Mouse (Mus musculus): Measurements from ENCODE around the gene Gm37240.
A peak's percentile ranks its signal among the peaks of the same experiment; 100 is the strongest.
"Not testable (repeated sequence)": the region's sequence is repeated elsewhere in the genome, so short reads cannot be mapped to it uniquely, and the experiment has no call there.

Gm37240 gene

GRCm38 (mm10) chr3:84680062-84680461, 1207.3 kb downstream of the Gm37240 start:
- DNase-seq (ENCODE audit: low spot score in 2 of 2): peak; percentile 61 to 66

- no peak for DNase-seq (ENCODE audit: low spot score in 2 of 2)
Observed at GRCm38 (mm10) chr3:84679542-84679941, 1207.8 kb downstream of the Gm37240 start.

- peak; percentile 55 to 59 for DNase-seq (ENCODE audit: low spot score in 2 of 2)
Observed at GRCm38 (mm10) chr3:84678891-84679290, 1208.4 kb downstream of the Gm37240 start.

GRCm38 (mm10) chr3:84675710-84676109, 1211.6 kb downstream of the Gm37240 start:
- no peak for DNase-seq (ENCODE audit: low spot score in 2 of 2)

- DNase-seq (ENCODE audit: low spot score in 2 of 2): peak; percentile 85
Observed at GRCm38 (mm10) chr3:84673552-84673951, 1213.8 kb downstream of the Gm37240 start.

GRCm38 (mm10) chr3:84672136-84672535, 1215.2 kb downstream of the Gm37240 start:
- DNase-seq (ENCODE audit: low spot score in 2 of 2): peak; percentile 61 to 69

- peak in 1 of 2 experiments; percentile 41 for DNase-seq (ENCODE audit: low spot score in 2 of 2)
Observed at GRCm38 (mm10) chr3:84668957-84669356, 1218.4 kb downstream of the Gm37240 start.

- no peak for DNase-seq (ENCODE audit: low spot score in 2 of 2)
Observed at GRCm38 (mm10) chr3:84665255-84666073, 1221.9 kb downstream of the Gm37240 start.

- DNase-seq (ENCODE audit: low spot score in 2 of 2): no peak
Observed at GRCm38 (mm10) chr3:84664686-84665085, 1222.6 kb downstream of the Gm37240 start.

- no peak for DNase-seq (ENCODE audit: low spot score in 2 of 2)
Observed at GRCm38 (mm10) chr3:84663858-84664257, 1223.5 kb downstream of the Gm37240 start.

- DNase-seq (ENCODE audit: low spot score in 2 of 2): no peak
Observed at GRCm38 (mm10) chr3:84663079-84663478, 1224.2 kb downstream of the Gm37240 start.

- DNase-seq (ENCODE audit: low spot score in 2 of 2): no peak
Observed at GRCm38 (mm10) chr3:84660380-84660779, 1226.9 kb downstream of the Gm37240 start.

- DNase-seq (ENCODE audit: low spot score in 2 of 2): no peak
Observed at GRCm38 (mm10) chr3:84658872-84659271, 1228.4 kb downstream of the Gm37240 start.

- DNase-seq (ENCODE audit: low spot score in 2 of 2): peak in 1 of 2 experiments; percentile 38
Observed at GRCm38 (mm10) chr3:84658017-84658416, 1229.3 kb downstream of the Gm37240 start.

- peak in 1 of 2 experiments; percentile 32 for DNase-seq (ENCODE audit: low spot score in 2 of 2)
Observed at GRCm38 (mm10) chr3:84657240-84657639, 1230.1 kb downstream of the Gm37240 start.

GRCm38 (mm10) chr3:84655785-84656150, 1231.5 kb downstream of the Gm37240 start:
- DNase-seq (ENCODE audit: low spot score in 2 of 2): not testable (repeated sequence)

GRCm38 (mm10) chr3:84654900-84655784, 1232.2 kb downstream of the Gm37240 start:
- DNase-seq (ENCODE audit: low spot score in 2 of 2): no peak

- DNase-seq (ENCODE audit: low spot score in 2 of 2): peak; percentile 71
Observed at GRCm38 (mm10) chr3:84654246-84654826, 1233.0 kb downstream of the Gm37240 start.

GRCm38 (mm10) chr3:84653557-84654245, 1233.6 kb downstream of the Gm37240 start:
- peak; percentile 48 to 56 for DNase-seq (ENCODE audit: low spot score in 2 of 2)

GRCm38 (mm10) chr3:84652643-84653556, 1234.4 kb downstream of the Gm37240 start:
- no peak for DNase-seq (ENCODE audit: low spot score in 2 of 2)

Measured in spleen, postnatal 36 days (tissue).